In the genomic region with DNA sequence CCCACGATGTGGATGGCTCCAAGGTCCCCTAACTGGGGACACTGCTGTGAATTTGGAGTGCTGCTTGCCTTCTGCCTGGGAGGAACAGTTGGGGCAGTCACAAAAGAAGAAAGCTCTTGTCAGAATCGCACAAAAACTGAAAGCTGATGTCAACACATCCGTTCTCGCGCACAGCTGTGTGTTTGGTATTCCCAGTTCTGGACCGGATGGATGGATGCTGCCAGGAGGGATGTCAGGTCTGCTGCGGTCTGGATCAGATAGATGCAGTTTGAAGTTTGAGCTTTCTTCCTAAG, we compare ENCODE assay signal across 10 mouse cellular contexts.
DNase-seq lines count a peak whose midpoint lies in the region; ATAC-seq and TF ChIP-seq lines count a peak whose summit lies in the region.
"Had no signal": no experiment of that assay in that cellular context is flagged by ENCODE, and none has a peak within 500 bp of the region (broad histone marks: within the 10 kb centered on the region; RNA-seq: fewer than 3 reads in every experiment).

No protein-coding gene starts in this region.

- TF ChIP-seq POLR2A in brain, embryonic 14.5 days (IDR thresholded peaks at IDR 0.05; ENCODE audit: borderline replicate concordance, extremely low read depth, insufficient read depth, insufficient read length, poor library complexity, severe bottlenecking) = no peak

- WGBS in forebrain, embryonic 13.5 days = 29% methylated on average over 7 of the region's 7 CpGs
- WGBS in intestine, embryonic 16.5 days = 70% methylated on average over 7 of the region's 7 CpGs

- H3K4me2 ChIP-seq in forebrain, embryonic 13.5 days = peak overlapping the region; percentile 30
- H3K4me2 ChIP-seq in intestine, embryonic 16.5 days (ENCODE audit: low read depth, low read length) = no peak overlapping the region
- H3K4me2 ChIP-seq: liver, embryonic 15.5 days had no signal

- no peaks in the 10 kb centered on the region for H3K9me3 ChIP-seq in forebrain, embryonic 13.5 days (replicated peaks)
- no peaks in the 10 kb centered on the region for H3K9me3 ChIP-seq in intestine, embryonic 16.5 days (ENCODE audit: control insufficient read depth, low read length)
- H3K9me3 ChIP-seq: liver, embryonic 15.5 days had no signal

- no peaks in the 10 kb centered on the region for H3K27me3 ChIP-seq in forebrain, embryonic 13.5 days
- no peaks in the 10 kb centered on the region for H3K27me3 ChIP-seq in intestine, embryonic 16.5 days (replicated peaks; ENCODE audit: control insufficient read depth, insufficient read depth, low read length)
- H3K27me3 ChIP-seq: liver, embryonic 15.5 days had no signal

- H3K4me1 ChIP-seq in forebrain, embryonic 13.5 days = peaks cover 12% of the 10 kb centered on the region
- peaks cover 14% of the 10 kb centered on the region; the same call in 1 of the 2 replicates for H3K4me1 ChIP-seq in intestine, embryonic 16.5 days (ENCODE audit: control insufficient read depth, insufficient read depth, low read length)

- no peaks in the 10 kb centered on the region for H3K36me3 ChIP-seq in forebrain, embryonic 13.5 days (ENCODE audit: poor library complexity, severe bottlenecking)
- H3K36me3 ChIP-seq in intestine, embryonic 16.5 days (ENCODE audit: control insufficient read depth, insufficient read depth, low read length) = no peaks in the 10 kb centered on the region
- H3K36me3 ChIP-seq: liver, embryonic 15.5 days had no signal

- H3K4me3 ChIP-seq in forebrain, embryonic 13.5 days = no peak overlapping the region
- H3K4me3 ChIP-seq in intestine, embryonic 16.5 days (ENCODE audit: low read length) = no peak overlapping the region
- H3K4me3 ChIP-seq: erythroblast, embryonic 14.5 days; liver, embryonic 15.5 days had no signal

- no peak overlapping the region; the same call in 1 of the 2 replicates for H3K27ac ChIP-seq in forebrain, embryonic 13.5 days
- peak overlapping the region; percentile 92 for H3K27ac ChIP-seq in intestine, embryonic 16.5 days (ENCODE audit: low read length)

- peak; percentile 6 for DNase-seq in left cerebral cortex, postnatal 4 days
- DNase-seq in left cerebral cortex, postnatal 25 days (ENCODE audit: low spot score in 2 of 2) = no peak
- DNase-seq in brain, embryonic 14.5 days (ENCODE audit: low read depth) = peak; percentile 63
- no peak for DNase-seq in spleen, postnatal 4 days (ENCODE audit: low spot score in 2 of 2)
- no peak for DNase-seq in right cerebral cortex, postnatal 14 days
- DNase-seq: cerebellum, adult 9-11 months had no signal

- H3K9ac ChIP-seq in forebrain, embryonic 13.5 days = no peak overlapping the region
- H3K9ac ChIP-seq in intestine, embryonic 16.5 days (ENCODE audit: low read depth, low read length) = no peak overlapping the region
- H3K9ac ChIP-seq: liver, embryonic 15.5 days had no signal

- peak; percentile 51 for ATAC-seq in forebrain, embryonic 13.5 days
- no peak for ATAC-seq in intestine, embryonic 16.5 days

- intact Hi-C loops in left cerebral cortex, postnatal 4 days (cut with DNase I) = no loop called here
- intact Hi-C loops in left cerebral cortex, postnatal 25 days (cut with DNase I) = no loop called here

- TF ChIP-seq CTCF in brain, embryonic 14.5 days (IDR thresholded peaks at IDR 0.05; ENCODE audit: borderline replicate concordance, extremely low read depth, insufficient read depth, insufficient read length) = no peak

Comparison
In these comparisons a context has a peak if more than half of its experiments do, and no peak if none do; other contexts are left out.
1. DNase-seq: peak in left cerebral cortex, postnatal 4 days (single experiment) and brain, embryonic 14.5 days (single experiment); none in left cerebral cortex, postnatal 25 days (0 of 2), spleen, postnatal 4 days (0 of 2) and right cerebral cortex, postnatal 14 days (single experiment).